Mouse (Mus musculus) cortical plate, adult 2 months (tissue): ENCODE data around the gene Vmn1r172.
"Not testable (repeated sequence)": the region's sequence is repeated elsewhere in the genome, so short reads cannot be mapped to it uniquely, and the experiment has no call there.

Experiments used
- CTCF ChIP-seq: fragments of 200-500 bp; IDR thresholded peaks from 2 replicates; pipeline ENCODE4 v1.5.1; 2011; ENCODE audit warnings: mild to moderate bottlenecking, control low read depth, low read length; ENCODE audit not compliant: insufficient read depth; ENCODE audit errors: extremely low read depth
- POLR2A ChIP-seq: fragments of 200-500 bp; IDR thresholded peaks from 2 replicates; pipeline ENCODE4 v1.6.1; 2011; ENCODE audit warnings: mild to moderate bottlenecking, low read length, control low read depth; ENCODE audit not compliant: insufficient read depth; ENCODE audit errors: extremely low read depth

- TF ChIP-seq CTCF, POLR2A: not testable (repeated sequence)
These were observed 42.3 kb downstream of the Vmn1r172 start, which contains the start of gene Vmn1r173 for GRCm38 (mm10) chr7:23700403-23700802.
